ENCODE assay signal across 20 mouse cellular contexts in the genomic region with DNA sequence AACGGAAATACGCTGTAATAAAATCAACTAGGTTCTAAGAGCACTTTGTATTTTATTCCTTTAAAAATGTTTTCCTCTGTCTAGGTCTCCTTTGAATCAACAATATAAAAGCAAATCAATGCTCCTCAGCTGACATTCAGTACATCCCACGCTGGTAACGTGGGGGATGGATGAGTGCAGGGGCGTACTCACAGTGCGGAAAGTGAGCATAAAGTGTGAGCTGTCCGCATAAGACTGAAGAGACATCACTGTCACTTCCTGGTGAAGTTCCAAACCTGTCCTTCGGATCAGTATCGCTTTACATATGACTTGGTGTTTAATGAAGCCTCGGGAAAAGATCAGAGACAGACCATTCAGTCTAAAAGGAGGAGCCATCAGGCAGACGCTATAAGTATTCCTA. TPM values are rescaled to one million over a fixed set of nuclear protein-coding genes. Genes with fewer than 3 reads are reported as not detected.
A peak's percentile ranks its signal among the peaks of the same experiment; 100 is the strongest.
DNase-seq lines count a peak whose midpoint lies in the region; ATAC-seq and TF ChIP-seq lines count a peak whose summit lies in the region.
"Had no signal": no experiment of that assay in that cellular context is flagged by ENCODE, and none has a peak within 500 bp of the region (broad histone marks: within the 10 kb centered on the region; RNA-seq: fewer than 3 reads in every experiment).

No protein-coding gene starts in this region.

- no peak for TF ChIP-seq CTCF in kidney, adult 2 months (conservative IDR thresholded peaks at IDR 0.05; ENCODE audit: insufficient read depth, insufficient read length, low read depth, low read length)
- no peak for TF ChIP-seq CTCF in cortical plate, adult 2 months (IDR thresholded peaks at IDR 0.05; ENCODE audit: extremely low read depth, insufficient read depth, low read length)

- H3K9ac ChIP-seq in kidney, embryonic 14.5 days (ENCODE audit: low read depth, low read length) = no peak overlapping the region
- no peak overlapping the region for H3K9ac ChIP-seq in lung, embryonic 15.5 days
- H3K9ac ChIP-seq: embryonic facial prominence, embryonic 12.5 days; heart, embryonic 13.5 days; intestine, embryonic 15.5 days; neural tube, embryonic 15.5 days had no signal

- no peaks in the 10 kb centered on the region for H3K27me3 ChIP-seq in kidney, embryonic 14.5 days (ENCODE audit: control insufficient read depth, insufficient read depth, low read length)
- H3K27me3 ChIP-seq in kidney, adult 2 months (replicated peaks; ENCODE audit: control insufficient read depth, insufficient read depth, low read length) = no peaks in the 10 kb centered on the region
- no peaks in the 10 kb centered on the region for H3K27me3 ChIP-seq in lung, embryonic 15.5 days
- H3K27me3 ChIP-seq: embryonic facial prominence, embryonic 12.5 days; heart, embryonic 13.5 days; intestine, embryonic 15.5 days; neural tube, embryonic 15.5 days; Patski had no signal

- H3K36me3 ChIP-seq in kidney, embryonic 14.5 days (ENCODE audit: control insufficient read depth, insufficient read depth, low read length) = no peaks in the 10 kb centered on the region
- H3K36me3 ChIP-seq in kidney, adult 2 months (ENCODE audit: control insufficient read depth, insufficient read depth, low read length) = no peaks in the 10 kb centered on the region
- H3K36me3 ChIP-seq in lung, embryonic 15.5 days = no peaks in the 10 kb centered on the region
- H3K36me3 ChIP-seq: embryonic facial prominence, embryonic 12.5 days; heart, embryonic 13.5 days; intestine, embryonic 15.5 days; neural tube, embryonic 15.5 days had no signal

- ATAC-seq in kidney, embryonic 14.5 days (ENCODE audit: low FRiP score, low TSS enrichment) = peak; percentile 52; the same call in 1 of the 2 replicates
- no peak for ATAC-seq in lung, embryonic 15.5 days (ENCODE audit: borderline replicate concordance, extremely low read depth, low FRiP score, low TSS enrichment)
- ATAC-seq: intestine, embryonic 15.5 days; Patski had no signal

- H3K4me3 ChIP-seq in kidney, embryonic 14.5 days (ENCODE audit: low read length) = no peak overlapping the region
- no peak overlapping the region for H3K4me3 ChIP-seq in kidney, adult 2 months (ENCODE audit: insufficient read depth, low read depth, low read length)
- no peak overlapping the region for H3K4me3 ChIP-seq in lung, embryonic 15.5 days
- peak overlapping the region; percentile 23 for H3K4me3 ChIP-seq in cortical plate, adult 2 months (ENCODE audit: insufficient read depth, low read length)
- H3K4me3 ChIP-seq: embryonic facial prominence, embryonic 12.5 days; heart, embryonic 13.5 days; intestine, embryonic 15.5 days; neural tube, embryonic 15.5 days had no signal

- H3K4me1 ChIP-seq in kidney, embryonic 14.5 days (ENCODE audit: control insufficient read depth, insufficient read depth, low read length) = no peaks in the 10 kb centered on the region
- no peaks in the 10 kb centered on the region for H3K4me1 ChIP-seq in kidney, adult 2 months (ENCODE audit: control insufficient read depth, insufficient read depth, low read length)
- H3K4me1 ChIP-seq in lung, embryonic 15.5 days = no peaks in the 10 kb centered on the region
- no peaks in the 10 kb centered on the region for H3K4me1 ChIP-seq in cortical plate, adult 2 months (ENCODE audit: control insufficient read depth, insufficient read depth, low read length)
- H3K4me1 ChIP-seq: embryonic facial prominence, embryonic 12.5 days; heart, embryonic 13.5 days; intestine, embryonic 15.5 days; neural tube, embryonic 15.5 days had no signal

- WGBS in kidney, embryonic 14.5 days = 34% methylated on average over 11 of the region's 11 CpGs
- 30% methylated on average over 11 of the region's 11 CpGs for WGBS in kidney, adult 2 months
- WGBS in lung, embryonic 15.5 days = 36% methylated on average over 11 of the region's 11 CpGs

- no peak overlapping the region for H3K27ac ChIP-seq in kidney, embryonic 14.5 days (ENCODE audit: low read depth, low read length)
- no peak overlapping the region for H3K27ac ChIP-seq in kidney, adult 2 months (ENCODE audit: insufficient read depth, low read depth, low read length)
- H3K27ac ChIP-seq in lung, embryonic 15.5 days = no peak overlapping the region
- no peak overlapping the region for H3K27ac ChIP-seq in cortical plate, adult 2 months (ENCODE audit: insufficient read depth, low read length)
- H3K27ac ChIP-seq: embryonic facial prominence, embryonic 12.5 days; heart, embryonic 13.5 days; intestine, embryonic 15.5 days; neural tube, embryonic 15.5 days; stomach, postnatal 0 days had no signal

- DNase-seq in kidney, adult 2 months = no peak
- DNase-seq in lung, postnatal 4 days = no peak
- peak; percentile 40 to 47 for DNase-seq in layer of hippocampus, postnatal 36 days
- DNase-seq in cerebellum, adult 18-20 months = no peak
- DNase-seq in heart, adult 11 months = no peak
- DNase-seq: B cell, adult 2 months; gastrocnemius, postnatal 25 days; heart, postnatal 4 days; liver; lung, postnatal 10 days; thymus, postnatal 4 days had no signal

- H3K9me3 ChIP-seq in kidney, embryonic 14.5 days (ENCODE audit: control insufficient read depth, low read length) = no peaks in the 10 kb centered on the region
- no peaks in the 10 kb centered on the region for H3K9me3 ChIP-seq in lung, embryonic 15.5 days
- H3K9me3 ChIP-seq: embryonic facial prominence, embryonic 12.5 days; heart, embryonic 13.5 days; intestine, embryonic 15.5 days; neural tube, embryonic 15.5 days had no signal

- TF ChIP-seq POLR2A in kidney, adult 2 months (IDR thresholded peaks at IDR 0.05; ENCODE audit: low read depth, low read length) = no peak
- no peak for TF ChIP-seq POLR2A in cortical plate, adult 2 months (IDR thresholded peaks at IDR 0.05; ENCODE audit: extremely low read depth, insufficient read depth, low read length)

- H3K4me2 ChIP-seq in kidney, embryonic 14.5 days (replicated peaks; ENCODE audit: low read depth, low read length) = peak overlapping the region; percentile 19
- peak overlapping the region; percentile 41 for H3K4me2 ChIP-seq in lung, embryonic 15.5 days
- H3K4me2 ChIP-seq: embryonic facial prominence, embryonic 12.5 days; heart, embryonic 13.5 days; intestine, embryonic 15.5 days; neural tube, embryonic 15.5 days had no signal

RNA-seq across cellular contexts. Expression of gene Bank1, which starts 44.0 kb away (rescaled TPM):
- polyA plus RNA-seq in kidney, embryonic 14.5 days (2014; fragmentation: Nextera tagmentation; extraction: Ambion mirVana) = 0.53 and 0.93 TPM in 2 replicates
- 0.10 and 1.2 TPM in 2 replicates for polyA plus RNA-seq in kidney, adult 2 months (2012; rRNA removed)
- polyA plus RNA-seq in lung, embryonic 15.5 days (2015; fragmentation: Nextera tagmentation; extraction: Ambion mirVana) = 0.34 and 0.81 TPM in 2 replicates
- 1.5 and 1.6 TPM in 2 replicates for polyA plus RNA-seq in cortical plate, adult 2 months (2012; rRNA removed)
- 1 to 10 TPM in 1 of 2 experiments, under 1 TPM in 1; 0.73 to 1.2 TPM for total RNA-seq in layer of hippocampus, postnatal 36 days (2021)

Comparison
In these comparisons a context has a peak if more than half of its experiments do, and no peak if none do; other contexts are left out.
1. DNase-seq: peak in layer of hippocampus, postnatal 36 days (2 of 2); none in kidney, adult 2 months (single experiment), lung, postnatal 4 days (0 of 2), cerebellum, adult 18-20 months (0 of 2) and heart, adult 11 months (single experiment).